Mouse (Mus musculus) heart, embryonic 10.5 days (tissue): ENCODE measurements around the gene Slc17a8. TPM values are rescaled to one million over a fixed set of nuclear protein-coding genes. Genes with fewer than 3 reads are reported as not detected.
"Not testable (repeated sequence)": the region's sequence is repeated elsewhere in the genome, so short reads cannot be mapped to it uniquely, and the experiment has no call there.

Source experiments
- DNase-seq: peaks from one replicate; pipeline ENCODE4 v3.0.0-alpha.2; 2017; ENCODE audit warnings: low spot score
- H3K27ac ChIP-seq: fragments of 300-500 bp; sonication (generic); 2 replicates; pipeline ENCODE4 v1.5.1; 2016; ENCODE audit warnings: mild to moderate bottlenecking
- H3K27me3 ChIP-seq: fragments of 300-500 bp; sonication (generic); 2 replicates; pipeline ENCODE4 v1.6.1; 2016; ENCODE audit warnings: mild to moderate bottlenecking; ENCODE audit not compliant: poor library complexity, insufficient read depth, severe bottlenecking
- H3K36me3 ChIP-seq: fragments of 300-500 bp; sonication (generic); 2 replicates; pipeline ENCODE4 v1.6.1; 2016; ENCODE audit warnings: mild to moderate bottlenecking, moderate library complexity
- H3K4me1 ChIP-seq: fragments of 300-500 bp; sonication (generic); 2 replicates; pipeline ENCODE4 v1.6.1; 2016; ENCODE audit warnings: mild to moderate bottlenecking
- H3K4me3 ChIP-seq: fragments of 300-500 bp; sonication (generic); 2 replicates; pipeline ENCODE4 v1.5.1; 2016; ENCODE audit warnings: mild to moderate bottlenecking, moderate library complexity
- H3K9me3 ChIP-seq: fragments of 300-500 bp; sonication (generic); 2 replicates; pipeline ENCODE4 v1.6.1; 2016; ENCODE audit warnings: mild to moderate bottlenecking, moderate library complexity
- WGBS: fragments of 180-500 bp; shearing (Covaris S2); methylation state at CpG from one replicate; pipeline ENCODE4 v1.1.7; 2016; 5-methylcytosine and 5-hydroxymethylcytosine counted together
- polyA plus RNA-seq: library from polyadenylated mRNA; unstranded; fragments of >200 nt; fragmentation: Nextera tagmentation; extraction: Ambion mirVana; gene quantifications from 2 replicates; pipeline ENCODE4 v1.2.1, GENCODE M21; 2016

Slc17a8 gene
- polyA plus RNA-seq, 1 experiment from 2014 or later = 0.15 TPM

DNA sequence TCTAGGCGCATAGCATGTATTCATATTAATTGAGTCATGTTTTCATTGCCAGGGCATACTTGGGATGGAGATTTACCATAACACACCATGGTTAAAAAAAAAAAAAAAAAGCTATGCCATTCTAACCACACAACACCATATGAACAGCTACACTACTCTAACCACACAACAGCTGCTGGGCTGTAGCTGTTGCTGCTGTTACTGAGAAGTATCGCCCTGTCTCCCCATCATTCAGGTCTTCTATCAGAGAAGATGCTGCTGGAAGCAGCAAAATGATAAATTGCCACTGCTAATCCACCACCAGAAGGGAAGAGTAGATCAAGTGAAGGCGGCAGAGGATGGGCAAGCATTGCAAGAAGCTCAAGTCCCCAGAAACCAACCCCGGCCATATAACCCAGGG lies 42.3 kb downstream of the Slc17a8 start:
- H3K27ac ChIP-seq = no peak overlapping the region
- no peaks in the 10 kb centered on the region for H3K9me3 ChIP-seq
- no peaks in the 10 kb centered on the region for H3K4me1 ChIP-seq
- WGBS = 78% methylated on average over 4 of the region's 4 CpGs
- no peak overlapping the region for H3K4me3 ChIP-seq
- no peaks in the 10 kb centered on the region for H3K36me3 ChIP-seq
- H3K27me3 ChIP-seq = no peaks in the 10 kb centered on the region
- no peak for DNase-seq

DNA sequence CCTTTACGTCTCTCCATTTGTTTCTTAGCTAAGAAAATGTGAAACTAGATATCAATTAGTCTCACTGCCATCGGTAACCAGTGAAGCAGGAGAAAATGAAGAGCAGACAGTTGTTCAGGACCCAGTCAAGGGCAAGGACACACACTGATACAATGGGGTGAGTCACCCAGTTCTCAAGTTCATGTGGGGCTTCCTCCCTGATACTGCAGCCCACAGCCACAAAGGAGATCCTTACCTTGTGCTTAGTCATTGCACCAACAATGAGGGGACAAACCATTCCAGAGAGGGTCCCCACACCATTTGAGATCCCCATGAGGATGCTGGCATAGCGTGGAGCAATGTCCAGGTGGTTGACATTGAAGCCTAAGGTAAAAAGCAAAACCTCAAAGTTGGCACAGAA lies 43.4 kb downstream of the Slc17a8 start:
- no peak overlapping the region for H3K27ac ChIP-seq
- H3K4me1 ChIP-seq = no peaks in the 10 kb centered on the region
- 82% methylated on average over 3 of the region's 3 CpGs for WGBS
- DNase-seq = no peak
- no peaks in the 10 kb centered on the region for H3K9me3 ChIP-seq
- no peaks in the 10 kb centered on the region for H3K36me3 ChIP-seq
- H3K4me3 ChIP-seq = no peak overlapping the region
- no peaks in the 10 kb centered on the region for H3K27me3 ChIP-seq

DNA sequence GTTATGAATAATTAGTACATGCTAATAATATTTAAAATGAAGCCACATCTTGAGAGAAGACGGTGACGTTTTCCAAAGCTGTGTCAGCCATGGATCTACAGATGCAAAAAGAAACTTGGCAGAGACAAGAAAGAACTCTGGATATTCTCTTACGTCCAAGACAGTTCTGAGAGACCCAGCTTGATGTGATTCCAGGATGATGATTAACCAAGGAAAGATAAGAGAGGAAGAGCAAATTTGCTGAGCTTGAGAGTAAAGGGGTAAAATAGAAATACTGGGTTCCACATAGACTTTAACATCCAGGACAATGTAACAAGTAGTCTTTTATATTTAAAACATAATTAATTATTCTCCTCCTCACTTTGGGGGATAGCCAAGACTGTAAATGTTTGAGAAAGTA lies 47.6 kb downstream of the Slc17a8 start:
- H3K36me3 ChIP-seq = no peaks in the 10 kb centered on the region
- no peak overlapping the region for H3K27ac ChIP-seq
- H3K4me3 ChIP-seq = no peak overlapping the region
- no peaks in the 10 kb centered on the region for H3K27me3 ChIP-seq
- no peak for DNase-seq
- no peaks in the 10 kb centered on the region for H3K9me3 ChIP-seq
- no peaks in the 10 kb centered on the region for H3K4me1 ChIP-seq
- WGBS = 63% methylated on average over 3 of the region's 3 CpGs

DNA sequence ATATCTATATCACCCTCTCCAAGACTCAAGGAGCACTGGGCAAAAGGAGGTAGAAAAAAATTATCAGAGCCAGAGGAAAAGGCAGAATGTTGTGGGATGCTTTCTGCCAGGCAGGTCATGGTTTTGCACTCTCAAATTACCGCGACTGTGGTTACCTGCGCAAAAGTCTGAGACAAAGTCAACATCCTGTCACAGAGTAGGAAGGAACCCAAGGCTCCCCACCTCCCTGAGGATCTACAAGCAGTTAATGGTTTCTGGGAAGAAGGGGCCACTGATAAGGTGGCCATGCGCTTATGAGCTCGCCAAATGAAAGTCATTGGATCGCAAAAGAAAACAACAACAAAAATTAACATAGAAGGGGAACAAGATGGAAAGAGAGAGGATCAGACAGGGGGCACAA lies 48.1 kb downstream of the Slc17a8 start:
- no peaks in the 10 kb centered on the region for H3K4me1 ChIP-seq
- no peaks in the 10 kb centered on the region for H3K36me3 ChIP-seq
- WGBS = 78% methylated on average over 6 of the region's 6 CpGs
- no peak overlapping the region for H3K4me3 ChIP-seq
- DNase-seq = no peak
- H3K27ac ChIP-seq = no peak overlapping the region
- no peaks in the 10 kb centered on the region for H3K27me3 ChIP-seq
- no peaks in the 10 kb centered on the region for H3K9me3 ChIP-seq

DNA sequence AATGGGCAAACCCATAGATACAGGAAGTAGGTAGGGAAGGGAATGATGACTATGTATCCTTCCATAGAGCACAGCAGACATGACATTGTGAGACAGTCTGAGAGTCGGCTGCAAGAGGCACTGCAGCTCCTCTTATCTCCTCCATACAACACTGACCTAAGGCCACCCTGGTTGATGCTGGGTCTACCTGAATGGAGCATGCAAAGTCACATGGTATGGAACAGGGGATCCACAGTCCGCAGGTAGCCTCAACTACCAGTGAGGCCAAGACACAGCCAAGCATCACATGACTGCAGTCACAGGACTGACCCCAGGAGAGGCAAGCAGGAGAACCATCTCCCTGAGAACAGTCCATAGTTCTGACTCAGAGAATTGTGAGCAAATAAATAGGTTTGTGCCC lies 53.7 kb downstream of the Slc17a8 start:
- H3K27ac ChIP-seq = no peak overlapping the region
- H3K9me3 ChIP-seq = no peaks in the 10 kb centered on the region
- H3K27me3 ChIP-seq = no peaks in the 10 kb centered on the region
- H3K4me1 ChIP-seq = no peaks in the 10 kb centered on the region
- WGBS = 76% methylated on average over 2 of the region's 2 CpGs
- no peak for DNase-seq
- H3K4me3 ChIP-seq = no peak overlapping the region
- no peaks in the 10 kb centered on the region for H3K36me3 ChIP-seq

DNA sequence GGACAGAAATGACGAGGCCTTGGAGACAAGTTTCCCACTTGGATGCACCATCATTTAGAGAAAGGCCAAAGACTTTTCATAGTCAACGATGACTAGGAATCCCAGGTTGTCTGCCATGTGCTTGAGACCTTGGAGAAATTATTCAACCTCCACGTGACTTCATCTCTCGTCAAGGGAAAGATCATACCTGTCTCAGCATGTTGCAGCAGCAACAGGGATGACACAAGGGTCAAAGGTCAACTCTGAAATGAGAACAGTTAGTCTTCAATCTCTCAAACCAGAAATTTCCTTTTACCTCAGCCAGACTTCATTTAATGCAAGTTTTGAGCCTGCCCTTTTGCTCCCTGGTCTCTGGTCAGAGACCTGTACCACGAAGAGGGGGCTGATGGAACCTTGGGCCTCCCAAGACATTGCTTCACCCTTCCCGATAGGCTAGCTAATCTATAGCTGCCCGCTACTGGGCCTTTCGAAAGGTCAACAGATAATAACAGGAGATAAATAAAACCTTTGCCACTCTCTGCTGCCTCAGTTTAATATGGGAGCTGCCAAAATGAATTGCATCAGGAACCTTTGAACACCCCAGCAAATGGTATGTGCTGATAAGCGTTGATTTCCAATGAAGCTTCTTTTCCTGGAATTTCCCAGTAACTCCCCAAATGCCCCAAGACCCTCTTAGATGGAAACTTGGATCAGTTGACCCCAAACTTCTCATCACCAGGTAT lies 55.6 kb downstream of the Slc17a8 start:
- Histone ChIP-seq H3K9me3 (no peaks in the 10 kb centered on the region), H3K36me3 (no peaks in the 10 kb centered on the region), H3K27ac (no peak overlapping the region), H3K4me1 (no peaks in the 10 kb centered on the region), H3K4me3 (no peak overlapping the region), H3K27me3 (no peaks in the 10 kb centered on the region)
- no peak for DNase-seq
- WGBS = 82% methylated on average over 9 of the region's 9 CpGs

DNA sequence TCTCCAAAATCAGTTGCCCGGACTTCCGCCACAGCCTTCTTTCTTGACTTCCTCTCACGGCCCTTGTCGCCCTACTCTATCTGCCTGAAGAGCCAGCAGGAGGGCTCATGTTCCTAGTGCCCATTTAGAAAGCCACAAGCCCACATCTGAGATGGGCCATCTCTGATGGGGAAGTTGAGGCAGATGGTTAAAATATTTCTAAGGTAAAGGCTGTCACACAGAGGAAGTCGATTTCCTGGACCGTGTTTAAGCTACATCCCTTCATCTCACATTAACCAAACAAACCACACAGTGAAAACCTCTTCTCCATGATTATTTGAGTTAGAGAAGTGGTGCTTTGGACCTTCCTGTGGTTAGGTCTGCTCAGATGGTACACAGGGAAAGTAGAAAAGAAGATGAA lies 58.9 kb downstream of the Slc17a8 start:
- Histone ChIP-seq H3K4me3 (no peak overlapping the region), H3K9me3 (no peaks in the 10 kb centered on the region), H3K4me1 (no peaks in the 10 kb centered on the region), H3K27me3 (no peaks in the 10 kb centered on the region), H3K36me3 (no peaks in the 10 kb centered on the region), H3K27ac (no peak overlapping the region)
- DNase-seq = peak; percentile 17
- 80% methylated on average over 6 of the region's 6 CpGs for WGBS

DNA sequence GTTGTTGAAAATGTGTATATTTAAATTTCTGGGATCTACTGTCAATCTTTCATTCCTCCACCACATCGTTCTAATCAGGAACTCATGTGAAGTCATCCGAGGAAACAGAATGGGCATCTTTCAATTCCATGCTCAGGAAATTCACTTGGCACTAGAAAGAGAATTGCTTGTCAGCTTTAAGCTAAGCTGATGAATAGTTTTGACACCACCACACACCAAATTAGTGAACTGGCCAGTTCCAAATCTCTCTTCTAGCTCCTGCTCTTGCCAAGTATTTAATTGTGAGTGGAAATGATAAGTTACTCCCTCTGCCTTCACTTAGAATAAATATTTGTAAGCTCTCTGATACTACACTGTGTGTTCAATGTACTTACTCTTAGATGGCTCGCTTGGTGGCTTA lies 61.7 kb downstream of the Slc17a8 start:
- H3K27ac ChIP-seq = no peak overlapping the region
- no peaks in the 10 kb centered on the region for H3K9me3 ChIP-seq
- no peak overlapping the region for H3K4me3 ChIP-seq
- WGBS = 68% methylated on average over 3 of the region's 3 CpGs
- DNase-seq = no peak
- no peaks in the 10 kb centered on the region for H3K36me3 ChIP-seq
- no peaks in the 10 kb centered on the region for H3K27me3 ChIP-seq
- H3K4me1 ChIP-seq = no peaks in the 10 kb centered on the region

DNA sequence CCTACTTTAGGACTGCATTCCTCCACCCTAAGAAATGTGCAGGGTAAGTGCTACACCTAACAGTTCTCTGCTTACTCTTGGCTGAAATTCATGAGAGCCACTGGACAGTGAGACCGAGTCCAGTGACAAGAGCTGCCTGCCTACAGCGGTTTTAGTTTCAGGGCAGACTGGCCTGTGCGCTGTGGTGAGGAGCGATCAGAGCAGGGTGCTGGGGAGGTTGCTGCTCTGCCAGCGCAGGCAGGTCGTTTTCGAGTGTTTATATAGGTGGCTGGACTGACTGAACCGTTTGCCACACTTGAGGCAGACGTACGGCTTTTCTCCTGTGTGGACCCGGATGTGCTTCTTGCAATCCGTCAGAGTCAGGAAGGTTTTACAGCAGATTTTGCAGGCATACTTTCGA lies 66.2 kb downstream of the Slc17a8 start:
- not testable (repeated sequence) for H3K27me3 ChIP-seq, H3K4me1 ChIP-seq, H3K9me3 ChIP-seq, H3K36me3 ChIP-seq, H3K27ac ChIP-seq, H3K4me3 ChIP-seq, DNase-seq
- 86% methylated on average over 13 of the region's 13 CpGs for WGBS

DNA sequence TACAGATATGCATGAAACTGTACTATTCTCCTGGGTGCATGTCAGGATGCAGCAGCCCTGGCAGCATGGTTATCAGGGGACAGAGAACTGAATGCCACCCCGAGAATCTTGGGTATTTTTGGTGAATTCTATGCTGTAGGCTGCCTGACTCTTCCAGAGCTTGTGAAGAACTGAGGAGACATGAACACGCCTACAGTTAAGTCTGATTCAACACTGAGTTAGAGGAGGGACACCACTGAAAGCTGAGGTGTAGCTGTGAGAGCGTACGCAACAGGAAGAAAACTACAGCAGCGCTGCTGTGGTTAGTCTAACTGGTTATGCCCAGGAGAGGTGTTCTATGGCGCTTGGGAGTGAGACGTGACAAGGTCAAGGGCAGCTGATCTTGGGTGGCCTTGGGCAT lies 67.2 kb downstream of the Slc17a8 start:
- H3K4me3 ChIP-seq, H3K36me3 ChIP-seq, H3K4me1 ChIP-seq, H3K27me3 ChIP-seq, DNase-seq, H3K9me3 ChIP-seq, H3K27ac ChIP-seq: not testable (repeated sequence)
- 89% methylated on average over 7 of the region's 7 CpGs for whole genome bisulfite sequencing

DNA sequence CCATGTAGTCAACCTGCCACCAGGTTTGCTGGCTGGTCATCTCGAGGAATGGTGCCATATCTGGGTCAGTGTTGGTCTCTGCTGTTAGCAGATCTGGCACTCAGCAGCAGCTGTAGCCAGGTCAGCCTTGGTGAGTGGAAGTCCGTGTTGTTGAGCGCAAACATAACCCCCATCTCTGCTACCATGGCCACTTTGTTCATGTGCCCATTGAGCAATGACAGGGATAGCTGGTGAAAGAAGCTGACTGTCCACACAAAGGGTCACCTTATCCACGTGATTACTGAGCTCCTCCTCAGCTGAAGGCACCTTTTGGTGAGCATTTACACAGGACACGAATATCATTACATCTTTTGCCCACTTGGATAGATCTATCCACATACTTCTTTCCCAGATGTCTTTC lies 68.0 kb downstream of the Slc17a8 start:
- DNase-seq = no peak
- WGBS = 70% methylated on average over 5 of the region's 5 CpGs
- H3K9me3 ChIP-seq = no peaks in the 10 kb centered on the region
- H3K27me3 ChIP-seq = no peaks in the 10 kb centered on the region
- no peak overlapping the region for H3K4me3 ChIP-seq
- no peaks in the 10 kb centered on the region for H3K4me1 ChIP-seq
- H3K27ac ChIP-seq = no peak overlapping the region
- H3K36me3 ChIP-seq = no peaks in the 10 kb centered on the region

DNA sequence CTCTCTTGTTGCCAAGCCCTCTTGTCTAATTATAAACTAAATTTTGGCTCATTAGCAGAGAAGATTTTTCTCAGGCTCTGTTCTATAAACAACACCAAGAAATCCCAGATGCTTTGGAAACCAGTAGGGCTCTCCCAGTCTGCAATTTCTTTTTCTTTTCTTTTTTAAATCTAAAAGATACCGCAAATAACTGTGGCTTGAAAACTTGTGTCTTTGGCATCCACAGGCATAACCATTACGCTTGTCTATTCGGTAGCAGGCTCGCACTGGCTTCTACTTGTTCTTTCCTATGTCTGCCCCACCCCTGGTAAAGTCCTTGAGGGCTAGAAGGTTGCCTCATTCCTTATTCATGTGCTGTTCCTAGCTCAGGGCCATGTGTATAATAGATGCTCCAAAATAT lies 69.4 kb downstream of the Slc17a8 start:
- whole genome bisulfite sequencing = 89% methylated on average over 4 of the region's 4 CpGs
- no peak overlapping the region for H3K4me3 ChIP-seq
- no peak overlapping the region for H3K27ac ChIP-seq
- H3K4me1 ChIP-seq = 0 out of 2 replicates have a peak, but pooled peaks cover 6% of the 10 kb centered on the region
- H3K27me3 ChIP-seq = no peaks in the 10 kb centered on the region
- no peaks in the 10 kb centered on the region for H3K36me3 ChIP-seq
- H3K9me3 ChIP-seq = no peaks in the 10 kb centered on the region
- no peak for DNase-seq

DNA sequence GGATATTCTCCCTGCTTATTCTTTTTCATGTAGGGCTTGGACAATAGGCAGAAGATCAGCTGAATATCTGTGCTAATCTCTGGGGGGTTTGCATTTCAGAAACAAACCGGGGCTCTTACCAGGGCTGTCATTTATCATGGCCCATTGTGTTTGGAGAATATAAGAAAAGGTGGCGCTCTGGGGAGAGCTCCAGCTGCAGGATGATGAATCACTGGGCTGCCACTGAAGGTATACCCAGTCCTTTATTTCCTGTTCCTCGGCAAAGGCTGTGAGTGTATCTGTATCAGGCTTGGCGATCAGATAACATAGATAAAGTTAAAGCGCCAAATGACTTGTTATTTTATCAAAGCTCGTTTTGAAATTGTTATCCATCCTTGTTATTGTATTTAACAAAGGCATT lies 73.0 kb downstream of the Slc17a8 start:
- Histone ChIP-seq H3K27me3 (no peaks in the 10 kb centered on the region), H3K4me3 (no peak overlapping the region), H3K4me1 (peaks cover 16% of the 10 kb centered on the region), H3K36me3 (no peaks in the 10 kb centered on the region), H3K27ac (no peak overlapping the region), H3K9me3 (no peaks in the 10 kb centered on the region)
- no peak for DNase-seq
- WGBS = 33% methylated on average over 6 of the region's 6 CpGs

DNA sequence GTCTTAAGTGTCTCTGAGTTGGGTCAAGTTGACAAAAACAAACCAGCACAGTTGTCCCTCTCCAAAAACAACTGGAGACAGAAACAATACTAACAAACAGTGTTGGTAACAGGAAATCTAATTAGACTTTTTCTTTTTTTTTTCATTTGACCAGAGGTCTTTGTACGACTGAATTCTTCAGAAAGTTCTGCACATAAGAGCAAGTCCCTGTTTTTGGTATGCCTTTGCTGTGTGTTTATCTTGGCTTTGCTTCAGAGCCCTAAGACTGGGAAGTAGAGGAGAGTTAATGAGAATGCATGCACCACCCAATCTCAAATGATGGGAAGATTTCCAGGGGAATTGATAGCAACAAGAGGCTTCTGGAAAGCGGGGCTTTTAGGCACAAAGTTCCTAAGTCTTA lies 74.1 kb downstream of the Slc17a8 start:
- 60% methylated on average over 2 of the region's 2 CpGs for WGBS
- H3K9me3 ChIP-seq = no peaks in the 10 kb centered on the region
- no peaks in the 10 kb centered on the region for H3K36me3 ChIP-seq
- H3K4me1 ChIP-seq = peaks cover 16% of the 10 kb centered on the region
- no peak overlapping the region for H3K27ac ChIP-seq
- no peaks in the 10 kb centered on the region for H3K27me3 ChIP-seq
- no peak overlapping the region for H3K4me3 ChIP-seq
- no peak for DNase-seq
